In genomic region chr17:45924595-45924994, GRCm38 (mm10) we compare ENCODE assay signal across 25 mouse cellular contexts.
DNase-seq lines count a peak whose midpoint lies in the region; ATAC-seq and TF ChIP-seq lines count a peak whose summit lies in the region.
"Had no signal": no experiment of that assay in that cellular context is flagged by ENCODE, and none has a peak within 500 bp of the region (broad histone marks: within the 10 kb centered on the region; RNA-seq: fewer than 3 reads in every experiment).

No protein-coding gene starts in this region.

- H3K9me3 ChIP-seq in liver, embryonic 11.5 days (ENCODE audit: control insufficient read depth, low read length): no peaks in the 10 kb centered on the region
- no peaks in the 10 kb centered on the region for H3K9me3 ChIP-seq in embryonic facial prominence, embryonic 10.5 days
- H3K9me3 ChIP-seq in forebrain, embryonic 15.5 days: no peaks in the 10 kb centered on the region
- H3K9me3 ChIP-seq: embryonic facial prominence, embryonic 13.5 days; embryonic facial prominence, embryonic 15.5 days; forebrain, embryonic 10.5 days; forebrain, embryonic 12.5 days; G1E had no signal

- WGBS in liver, adult 2 months: 50% methylated on average over 6 of the region's 6 CpGs
- 83% methylated on average over 6 of the region's 6 CpGs for WGBS in liver, embryonic 11.5 days
- WGBS in embryonic facial prominence, embryonic 10.5 days: 90% methylated on average over 6 of the region's 6 CpGs
- 88% methylated on average over 6 of the region's 6 CpGs for WGBS in forebrain, embryonic 15.5 days

- peaks cover 7% of the 10 kb centered on the region; the same call in 1 of the 2 replicates for H3K4me1 ChIP-seq in liver, adult 2 months (ENCODE audit: control insufficient read depth, insufficient read depth, low read length)
- H3K4me1 ChIP-seq in liver, embryonic 11.5 days (replicated peaks; ENCODE audit: control insufficient read depth, insufficient read depth, low read length): peaks cover 4% of the 10 kb centered on the region
- peaks cover 50% of the 10 kb centered on the region for H3K4me1 ChIP-seq in embryonic facial prominence, embryonic 10.5 days
- H3K4me1 ChIP-seq in forebrain, embryonic 15.5 days: no peaks in the 10 kb centered on the region
- H3K4me1 ChIP-seq: forebrain, embryonic 12.5 days had no signal

- H3K27ac ChIP-seq in liver, adult 2 months (replicated peaks; ENCODE audit: insufficient read depth, low read depth, low read length): no peak overlapping the region
- no peak overlapping the region for H3K27ac ChIP-seq in liver, embryonic 11.5 days (ENCODE audit: low read depth, low read length)
- H3K27ac ChIP-seq in embryonic facial prominence, embryonic 10.5 days (replicated peaks): peak overlapping the region; percentile 57; the same call in 1 of the 2 replicates
- H3K27ac ChIP-seq in forebrain, embryonic 15.5 days (replicated peaks): no peak overlapping the region
- H3K27ac ChIP-seq: embryonic facial prominence, embryonic 13.5 days; embryonic facial prominence, embryonic 15.5 days; forebrain, embryonic 10.5 days; forebrain, embryonic 12.5 days had no signal

- TF ChIP-seq POLR2A in liver, adult 2 months (IDR thresholded peaks at IDR 0.05; ENCODE audit: extremely low read depth, insufficient read depth, low read length): no peak

- H3K4me2 ChIP-seq in liver, embryonic 11.5 days: no peak overlapping the region
- no peak overlapping the region for H3K4me2 ChIP-seq in forebrain, embryonic 15.5 days (replicated peaks)
- H3K4me2 ChIP-seq: embryonic facial prominence, embryonic 13.5 days; embryonic facial prominence, embryonic 15.5 days; forebrain, embryonic 12.5 days had no signal

- no peak overlapping the region for H3K4me3 ChIP-seq in liver, adult 2 months (ENCODE audit: insufficient read depth, low read depth, low read length)
- no peak overlapping the region for H3K4me3 ChIP-seq in liver, embryonic 11.5 days (ENCODE audit: low read depth, low read length)
- H3K4me3 ChIP-seq in embryonic facial prominence, embryonic 10.5 days: no peak overlapping the region
- no peak overlapping the region for H3K4me3 ChIP-seq in forebrain, embryonic 15.5 days
- H3K4me3 ChIP-seq: embryonic facial prominence, embryonic 13.5 days; embryonic facial prominence, embryonic 15.5 days; erythroblast, embryonic 14.5 days; forebrain, embryonic 10.5 days; forebrain, embryonic 12.5 days had no signal

- no peak for ATAC-seq in liver, embryonic 11.5 days (replicated peaks; ENCODE audit: low FRiP score)
- no peak for ATAC-seq in forebrain, embryonic 15.5 days (replicated peaks)
- ATAC-seq: activated CD4-positive, CD25-positive, alpha-beta regulatory T cell, adult 4 months; forebrain, embryonic 14.5 days; forebrain, postnatal 0 days; Patski had no signal

- no peaks in the 10 kb centered on the region for H3K79me2 ChIP-seq in liver, adult 2 months (ENCODE audit: control insufficient read depth, insufficient read depth, low read length)

- no peaks in the 10 kb centered on the region for H3K36me3 ChIP-seq in liver, adult 2 months (ENCODE audit: control insufficient read depth, insufficient read depth, low read length)
- no peaks in the 10 kb centered on the region for H3K36me3 ChIP-seq in liver, embryonic 11.5 days (ENCODE audit: control insufficient read depth, insufficient read depth, low read length)
- H3K36me3 ChIP-seq in embryonic facial prominence, embryonic 10.5 days (replicated peaks): no peaks in the 10 kb centered on the region
- H3K36me3 ChIP-seq in forebrain, embryonic 15.5 days: no peaks in the 10 kb centered on the region
- H3K36me3 ChIP-seq: embryonic facial prominence, embryonic 13.5 days; embryonic facial prominence, embryonic 15.5 days; forebrain, embryonic 10.5 days; forebrain, embryonic 12.5 days; G1E had no signal

- DNase-seq in liver, adult 2 months (ENCODE audit: extremely low read depth, low read depth, low spot score): peak; percentile 38
- no peak for DNase-seq in liver, embryonic 11.5 days (ENCODE audit: low spot score)
- peak; percentile 58 for DNase-seq in ES-CJ7 (ENCODE audit: low read depth, low spot score)
- DNase-seq in R1 (ENCODE audit: low read depth, low spot score): peak; percentile 53
- no peak for DNase-seq in embryonic facial prominence, embryonic 10.5 days (ENCODE audit: low spot score)
- no peak for DNase-seq in kidney, postnatal 4 days
- DNase-seq: adrenal gland, adult 8-10 months; adrenal gland, postnatal 14 days; adrenal gland, postnatal 36 days; cerebellum, adult 11-12 months; cerebellum, adult 2 months; cerebellum, adult 9-10 months; cerebellum, postnatal 10 days; cerebellum, postnatal 25 days; forebrain, postnatal 0 days had no signal

- H3K27me3 ChIP-seq in liver, adult 2 months (ENCODE audit: control insufficient read depth, insufficient read depth, low read length): no peaks in the 10 kb centered on the region
- no peaks in the 10 kb centered on the region; the same call in 1 of the 2 replicates for H3K27me3 ChIP-seq in liver, embryonic 11.5 days (replicated peaks; ENCODE audit: control insufficient read depth, insufficient read depth, low read length)
- H3K27me3 ChIP-seq in embryonic facial prominence, embryonic 10.5 days (replicated peaks; ENCODE audit: low read depth, poor library complexity, severe bottlenecking): peaks cover 15% of the 10 kb centered on the region; the same call in 1 of the 2 replicates
- no peaks in the 10 kb centered on the region for H3K27me3 ChIP-seq in forebrain, embryonic 15.5 days
- H3K27me3 ChIP-seq: embryonic facial prominence, embryonic 13.5 days; embryonic facial prominence, embryonic 15.5 days; forebrain, embryonic 12.5 days; Patski had no signal

- no peak for TF ChIP-seq CTCF in liver, adult 2 months (IDR thresholded peaks at IDR 0.05; ENCODE audit: low read depth, low read length)

- no peak overlapping the region for H3K9ac ChIP-seq in liver, adult 2 months (ENCODE audit: low read depth, low read length)
- H3K9ac ChIP-seq in liver, embryonic 11.5 days (ENCODE audit: low read depth, low read length): no peak overlapping the region
- no peak overlapping the region for H3K9ac ChIP-seq in forebrain, embryonic 15.5 days (replicated peaks)
- H3K9ac ChIP-seq: embryonic facial prominence, embryonic 13.5 days; embryonic facial prominence, embryonic 15.5 days; forebrain, embryonic 12.5 days; forebrain, postnatal 0 days had no signal

Comparison
In these comparisons a context has a peak if more than half of its experiments do, and no peak if none do; other contexts are left out.
1. DNase-seq: peak in liver, adult 2 months (single experiment), ES-CJ7 (single experiment) and R1 (single experiment); none in liver, embryonic 11.5 days (single experiment), embryonic facial prominence, embryonic 10.5 days (single experiment) and kidney, postnatal 4 days (0 of 2).